19 mouse cellular contexts compared by ENCODE assay signal in genomic region chr2:180408410-180408809, GRCm38 (mm10). TPM values are rescaled to one million over a fixed set of nuclear protein-coding genes. Genes with fewer than 3 reads are reported as not detected.
A peak's percentile ranks its signal among the peaks of the same experiment; 100 is the strongest.
DNase-seq lines count a peak whose midpoint lies in the region; ATAC-seq and TF ChIP-seq lines count a peak whose summit lies in the region.
"Had no signal": no experiment of that assay in that cellular context is flagged by ENCODE, and none has a peak within 500 bp of the region (broad histone marks: within the 10 kb centered on the region; RNA-seq: fewer than 3 reads in every experiment).

No protein-coding gene starts in this region.

- H3K36me3 ChIP-seq in small intestine, adult 2 months (ENCODE audit: control insufficient read depth, insufficient read depth, low read length) = no peaks in the 10 kb centered on the region
- H3K36me3 ChIP-seq in forebrain, embryonic 13.5 days (ENCODE audit: poor library complexity, severe bottlenecking) = no peaks in the 10 kb centered on the region
- H3K36me3 ChIP-seq: embryonic facial prominence, embryonic 13.5 days; forebrain, embryonic 15.5 days; heart, embryonic 10.5 days; hindbrain, embryonic 12.5 days; limb, embryonic 10.5 days; midbrain, embryonic 13.5 days had no signal

- 25% methylated on average over 2 of the region's 2 CpGs for WGBS in small intestine, adult 2 months
- WGBS in forebrain, embryonic 13.5 days = 30% methylated on average over 2 of the region's 2 CpGs

- DNase-seq in layer of hippocampus, adult 2 months (ENCODE audit: low spot score in 2 of 2) = no peak
- no peak for DNase-seq in layer of hippocampus, postnatal 36 days
- DNase-seq in A20 (ENCODE audit: low read depth, low spot score) = peak; percentile 31
- DNase-seq in ES-CJ7 (ENCODE audit: low read depth, low spot score) = peak; percentile 19
- DNase-seq in left cerebral cortex, postnatal 36 days (ENCODE audit: low spot score in 2 of 2) = no peak
- DNase-seq: adrenal gland, postnatal 10 days; cerebellum, adult 11 months; thymus, adult 18-20 months had no signal

- no peak for ATAC-seq in forebrain, embryonic 13.5 days
- ATAC-seq: activated CD4-positive, CD25-positive, alpha-beta regulatory T cell, adult 4 months; forebrain, embryonic 15.5 days; midbrain, embryonic 13.5 days had no signal

- no peaks in the 10 kb centered on the region for H3K27me3 ChIP-seq in small intestine, adult 2 months (ENCODE audit: control insufficient read depth, insufficient read depth, low read length)
- peaks cover 7% of the 10 kb centered on the region; the same call in 1 of the 2 replicates for H3K27me3 ChIP-seq in forebrain, embryonic 13.5 days
- H3K27me3 ChIP-seq: embryonic facial prominence, embryonic 13.5 days; forebrain, embryonic 15.5 days; midbrain, embryonic 13.5 days had no signal

- no peaks in the 10 kb centered on the region for H3K4me1 ChIP-seq in small intestine, adult 2 months (ENCODE audit: control insufficient read depth, insufficient read depth, insufficient read length, low read length)
- H3K4me1 ChIP-seq in forebrain, embryonic 13.5 days = peaks cover 7% of the 10 kb centered on the region; the same call in 1 of the 2 replicates
- H3K4me1 ChIP-seq: embryonic facial prominence, embryonic 13.5 days; limb, embryonic 10.5 days had no signal

- intact Hi-C loops in left cerebral cortex, postnatal 36 days (cut with DNase I) = no loop called here

- no peak overlapping the region for H3K4me3 ChIP-seq in layer of hippocampus, adult 2 months
- no peak overlapping the region for H3K4me3 ChIP-seq in small intestine, adult 2 months (ENCODE audit: low read depth, low read length)
- no peak overlapping the region for H3K4me3 ChIP-seq in forebrain, embryonic 13.5 days
- H3K4me3 ChIP-seq: embryonic facial prominence, embryonic 13.5 days; forebrain, embryonic 15.5 days; heart, embryonic 10.5 days; hindbrain, embryonic 12.5 days; limb, embryonic 10.5 days; midbrain, embryonic 13.5 days; myocyte had no signal

- H3K4me2 ChIP-seq in forebrain, embryonic 13.5 days = no peak overlapping the region
- H3K4me2 ChIP-seq: embryonic facial prominence, embryonic 13.5 days; forebrain, embryonic 15.5 days; hindbrain, embryonic 12.5 days; midbrain, embryonic 13.5 days had no signal

- H3K9me3 ChIP-seq in forebrain, embryonic 13.5 days (replicated peaks) = no peaks in the 10 kb centered on the region
- H3K9me3 ChIP-seq: embryonic facial prominence, embryonic 13.5 days; forebrain, embryonic 15.5 days; heart, embryonic 10.5 days; hindbrain, embryonic 12.5 days; limb, embryonic 10.5 days; midbrain, embryonic 13.5 days had no signal

- no peak overlapping the region for H3K9ac ChIP-seq in forebrain, embryonic 13.5 days
- H3K9ac ChIP-seq: embryonic facial prominence, embryonic 13.5 days; forebrain, embryonic 15.5 days; hindbrain, embryonic 12.5 days; midbrain, embryonic 13.5 days had no signal

- H3K27ac ChIP-seq in layer of hippocampus, adult 2 months = no peak overlapping the region
- H3K27ac ChIP-seq in small intestine, adult 2 months (ENCODE audit: insufficient read depth, low read depth, low read length) = no peak overlapping the region
- no peak overlapping the region for H3K27ac ChIP-seq in forebrain, embryonic 13.5 days
- H3K27ac ChIP-seq: embryonic facial prominence, embryonic 13.5 days; forebrain, embryonic 15.5 days; heart, embryonic 10.5 days; hindbrain, embryonic 12.5 days; limb, embryonic 10.5 days; midbrain, embryonic 13.5 days had no signal

- TF ChIP-seq POLR2A in small intestine, adult 2 months (IDR thresholded peaks at IDR 0.05; ENCODE audit: low read depth, low read length) = no peak

- TF ChIP-seq CTCF in layer of hippocampus, adult 2 months (conservative IDR thresholded peaks at IDR 0.05) = peak; percentile 51
- 0 out of 2 replicates have a peak, but pooled peaks have one; percentile 9 for TF ChIP-seq CTCF in small intestine, adult 2 months (IDR thresholded peaks at IDR 0.05; ENCODE audit: extremely low read depth, insufficient read length, insufficient replicate concordance, low read depth, low read length)

RNA-seq across cellular contexts. Expression of gene Slco4a1, which starts 47.6 kb away (rescaled TPM):
- total RNA-seq in layer of hippocampus, adult 2 months (2021) = 1 to 10 TPM; 1.3 to 1.8 TPM
- total RNA-seq in layer of hippocampus, postnatal 36 days (2021) = 1 to 10 TPM in 1 of 2 experiments, under 1 TPM in 1; 0.87 to 2.6 TPM
- 11.2 and 13.9 TPM in 2 replicates for polyA plus RNA-seq in small intestine, adult 2 months (2012; rRNA removed)
- polyA plus RNA-seq in forebrain, embryonic 13.5 days (2015; fragmentation: Nextera tagmentation; extraction: Ambion mirVana) = 1.1 and 2.1 TPM in 2 replicates
- 1 to 10 TPM; 1.4 to 1.8 TPM for total RNA-seq in left cerebral cortex, postnatal 36 days (2021)
- polyA plus RNA-seq: heart, postnatal 0 days had no signal

Comparison
In these comparisons a context has a peak if more than half of its experiments do, and no peak if none do; other contexts are left out.
1. DNase-seq: peak in A20 (single experiment) and ES-CJ7 (single experiment); none in layer of hippocampus, adult 2 months (0 of 2), layer of hippocampus, postnatal 36 days (0 of 2) and left cerebral cortex, postnatal 36 days (0 of 2).